Mouse (Mus musculus) intestine, embryonic 16.5 days (tissue): ENCODE results near the gene Olfr1395. TPM values are rescaled to one million over a fixed set of nuclear protein-coding genes. Genes with fewer than 3 reads are reported as not detected.
"Not testable (repeated sequence)": the region's sequence is repeated elsewhere in the genome, so short reads cannot be mapped to it uniquely, and the experiment has no call there.

ENCODE experiments used
- ATAC-seq: fragments of 200-750 bp; cut with Nextera tagmentation; 2 replicates; pipeline ENCODE4 v1.8.0; 2017; ENCODE audit warnings: moderate TSS enrichment, moderate library complexity
- H3K27ac ChIP-seq: fragments of 300-500 bp; sonication (generic); 2 replicates; pipeline ENCODE4 v1.5.1; 2014; ENCODE audit warnings: mild to moderate bottlenecking, low read length
- H3K27me3 ChIP-seq: fragments of 300-500 bp; sonication (generic); replicated peaks from 2 replicates; pipeline ENCODE4 v1.6.1; 2014; ENCODE audit warnings: low read length, control low read depth, mixed read lengths; ENCODE audit not compliant: control insufficient read depth, insufficient read depth
- H3K36me3 ChIP-seq: fragments of 300-500 bp; sonication (generic); 2 replicates; pipeline ENCODE4 v1.6.1; 2014; ENCODE audit warnings: low read length, control low read depth; ENCODE audit not compliant: control insufficient read depth, insufficient read depth
- H3K4me1 ChIP-seq: fragments of 300-500 bp; sonication (generic); 2 replicates; pipeline ENCODE4 v1.6.1; 2014; ENCODE audit warnings: low read length, control low read depth, mixed read lengths; ENCODE audit not compliant: control insufficient read depth, insufficient read depth
- H3K4me2 ChIP-seq: fragments of 300-500 bp; sonication (generic); 2 replicates; pipeline ENCODE4 v1.6.1; 2014; ENCODE audit warnings: low read depth, low read length, control low read depth
- H3K4me3 ChIP-seq: fragments of 300-500 bp; sonication (generic); 2 replicates; pipeline ENCODE4 v1.5.1; 2014; ENCODE audit warnings: mild to moderate bottlenecking, low read length
- H3K9ac ChIP-seq: fragments of 300-500 bp; sonication (generic); 2 replicates; pipeline ENCODE4 v1.6.1; 2014; ENCODE audit warnings: low read depth, low read length
- H3K9me3 ChIP-seq: fragments of 300-500 bp; sonication (generic); 2 replicates; pipeline ENCODE4 v1.6.1; 2016; ENCODE audit warnings: low read length, control low read depth; ENCODE audit not compliant: control insufficient read depth
- WGBS: fragments of 180-500 bp; shearing (Covaris S2); extraction: QIAGEN DNeasy Blood & Tissue Kit; methylation state at CpG from one replicate; pipeline ENCODE4 v1.1.7; 2014; 5-methylcytosine and 5-hydroxymethylcytosine counted together
- polyA plus RNA-seq: library from polyadenylated mRNA; unstranded; fragments of >200 nt; fragmentation: Nextera tagmentation; extraction: Ambion mirVana; gene quantifications from 2 replicates; pipeline ENCODE4 v1.2.1, GENCODE M21; 2015

Olfr1395 gene
- polyA plus RNA-seq, 1 experiment from 2014 or later = not detected

GRCm38 (mm10) chr11:49191083-49191482, 49.0 kb downstream of the Olfr1395 start:
- H3K4me1 ChIP-seq = no peaks in the 10 kb centered on the region
- no peak overlapping the region for H3K4me2 ChIP-seq
- no peaks in the 10 kb centered on the region for H3K36me3 ChIP-seq
- 45% methylated on average over 2 of the region's 2 CpGs for WGBS
- no peaks in the 10 kb centered on the region for H3K27me3 ChIP-seq
- no peak overlapping the region for H3K9ac ChIP-seq
- no peak overlapping the region for H3K4me3 ChIP-seq
- no peaks in the 10 kb centered on the region for H3K9me3 ChIP-seq
- no peak overlapping the region for H3K27ac ChIP-seq
- no peak for ATAC-seq

- not testable (repeated sequence) for H3K36me3 ChIP-seq, H3K4me2 ChIP-seq, H3K27me3 ChIP-seq, H3K27ac ChIP-seq, ATAC-seq, H3K4me1 ChIP-seq, H3K9me3 ChIP-seq, H3K9ac ChIP-seq, H3K4me3 ChIP-seq
- 95% methylated on average over 9 of the region's 9 CpGs for WGBS
Measured at GRCm38 (mm10) chr11:49194771-49195170, 52.7 kb downstream of the Olfr1395 start.

- no peak overlapping the region for H3K27ac ChIP-seq
- H3K27me3 ChIP-seq = no peaks in the 10 kb centered on the region
- no peaks in the 10 kb centered on the region for H3K9me3 ChIP-seq
- no peak overlapping the region for H3K4me3 ChIP-seq
- no peak overlapping the region for H3K4me2 ChIP-seq
- no peak overlapping the region for H3K9ac ChIP-seq
- H3K4me1 ChIP-seq = no peaks in the 10 kb centered on the region
- 85% methylated on average over 7 of the region's 7 CpGs for WGBS
- H3K36me3 ChIP-seq = no peaks in the 10 kb centered on the region
- ATAC-seq = no peak
Measured at GRCm38 (mm10) chr11:49195819-49196322, 53.8 kb downstream of the Olfr1395 start.

Other genes starting within 250 kb of the Olfr1395 start
- 0.28 and 0.37 TPM in 2 replicates for gene Gm5431, start 240.1 kb upstream of the Olfr1395 start, polyA plus RNA-seq
- gene Psme2b, start 196.1 kb upstream of the Olfr1395 start, polyA plus RNA-seq = 3.5 and 4.6 TPM in 2 replicates
- 0.10 TPM in 1 of 2 replicates, not detected in the other for gene Olfr56, start 163.4 kb upstream of the Olfr1395 start, polyA plus RNA-seq
- 0.70 and 1.1 TPM in 2 replicates for gene 9930111J21Rik1, start 162.9 kb upstream of the Olfr1395 start, polyA plus RNA-seq
- not detected in 2 replicates for gene Gm12185, start 150.0 kb upstream of the Olfr1395 start, polyA plus RNA-seq
- gene Tgtp1, start 148.1 kb upstream of the Olfr1395 start, polyA plus RNA-seq = 1.9 and 2.1 TPM in 2 replicates
- 0.65 and 0.87 TPM in 2 replicates for gene 9930111J21Rik2, start 91.0 kb upstream of the Olfr1395 start, polyA plus RNA-seq
- gene Tgtp2, start 78.1 kb upstream of the Olfr1395 start, polyA plus RNA-seq = 0.86 and 1.0 TPM in 2 replicates
- 3.2 and 3.6 TPM in 2 replicates for gene Ifi47, start 65.7 kb upstream of the Olfr1395 start, polyA plus RNA-seq
- gene Olfr1396, start 27.4 kb upstream of the Olfr1395 start, polyA plus RNA-seq = not detected in 2 replicates
- not detected in 2 replicates for gene Olfr1394, start 12.1 kb downstream of the Olfr1395 start, polyA plus RNA-seq
- 1.6 TPM in 2 replicates for gene Btnl9, start 44.9 kb downstream of the Olfr1395 start, polyA plus RNA-seq
- 20.7 and 23.1 TPM in 2 replicates for gene Zfp62, start 61.0 kb downstream of the Olfr1395 start, polyA plus RNA-seq
- 62.4 and 65.8 TPM in 2 replicates for gene Mgat1, start 101.9 kb downstream of the Olfr1395 start, polyA plus RNA-seq
- gene Olfr1393, start 136.0 kb downstream of the Olfr1395 start, polyA plus RNA-seq = 0.13 TPM in 1 of 2 replicates, not detected in the other
- gene Olfr1392, start 143.0 kb downstream of the Olfr1395 start, polyA plus RNA-seq = not detected in 2 replicates
- not detected in 2 replicates for gene Olfr10, start 162.5 kb downstream of the Olfr1395 start, polyA plus RNA-seq
- not detected in 2 replicates for gene Olfr1391, start 180.5 kb downstream of the Olfr1395 start, polyA plus RNA-seq
- gene Olfr1390, start 192.9 kb downstream of the Olfr1395 start, polyA plus RNA-seq = not detected in 2 replicates